Mouse (Mus musculus): ENCODE measurements at regions not wholly inside any gene's neighbourhood (a gene's known extent, or its start where the extent isn't known, plus 50 kb on each side); places are given as distances from the start of the nearest gene placed in this dataset.

- WGBS, result 46% methylated on average over 7 of the region's 7 CpGs
- H3K27me3 ChIP-seq, result no peaks in the 10 kb centered on the region
- no peak for ATAC-seq (ENCODE audit: insufficient number of reproducible peaks, insufficient read depth, low FRiP score, low TSS enrichment, low read depth)
Observed at GRCm38 (mm10) chr14:31945125-31945524, 83.7 kb upstream of the Galnt15 start.

GRCm38 (mm10) chr14:31946032-31946431 lies 82.8 kb upstream of the Galnt15 start:
- WGBS, result 42% methylated on average over 1 of the region's 1 CpGs

More at GRCm38 (mm10) chr14:31945125-31945524, 83.7 kb upstream of the Galnt15 start:
- H3K4me2 ChIP-seq, result no peak overlapping the region
- no peaks in the 10 kb centered on the region for H3K36me3 ChIP-seq
- no peak overlapping the region for H3K27ac ChIP-seq
- no peak overlapping the region for H3K9ac ChIP-seq
- no peaks in the 10 kb centered on the region for H3K9me3 ChIP-seq
- H3K4me1 ChIP-seq, result peaks cover 11% of the 10 kb centered on the region
- H3K4me3 ChIP-seq, result no peak overlapping the region

GRCm38 (mm10) chr14:31947246-31947645 lies 81.5 kb upstream of the Galnt15 start:
- Histone ChIP-seq H3K36me3 (no peaks in the 10 kb centered on the region), H3K4me2 (no peak overlapping the region), H3K4me3 (no peak overlapping the region), H3K9ac (no peak overlapping the region), H3K4me1 (peaks cover 11% of the 10 kb centered on the region), H3K9me3 (no peaks in the 10 kb centered on the region), H3K27me3 (no peaks in the 10 kb centered on the region), H3K27ac (no peak overlapping the region)
- no peak for ATAC-seq (ENCODE audit: insufficient number of reproducible peaks, insufficient read depth, low FRiP score, low TSS enrichment, low read depth)
- WGBS, result 50% methylated on average over 7 of the region's 7 CpGs

More at GRCm38 (mm10) chr14:31946032-31946431, 82.8 kb upstream of the Galnt15 start:
- no peak overlapping the region for H3K4me2 ChIP-seq
- no peak overlapping the region for H3K9ac ChIP-seq
- no peaks in the 10 kb centered on the region for H3K27me3 ChIP-seq
- no peaks in the 10 kb centered on the region for H3K36me3 ChIP-seq
- H3K27ac ChIP-seq, result no peak overlapping the region
- H3K9me3 ChIP-seq, result no peaks in the 10 kb centered on the region
- peaks cover 11% of the 10 kb centered on the region for H3K4me1 ChIP-seq
- H3K4me3 ChIP-seq, result no peak overlapping the region
- no peak for ATAC-seq (ENCODE audit: insufficient number of reproducible peaks, insufficient read depth, low FRiP score, low TSS enrichment, low read depth)

GRCm38 (mm10) chr14:31951894-31952293 lies 76.9 kb upstream of the Galnt15 start:
- no peak for ATAC-seq (ENCODE audit: insufficient number of reproducible peaks, insufficient read depth, low FRiP score, low TSS enrichment, low read depth)
- Histone ChIP-seq H3K9ac (no peak overlapping the region), H3K4me2 (no peak overlapping the region), H3K27ac (no peak overlapping the region), H3K9me3 (no peaks in the 10 kb centered on the region), H3K36me3 (no peaks in the 10 kb centered on the region), H3K4me1 (no peaks in the 10 kb centered on the region), H3K27me3 (no peaks in the 10 kb centered on the region), H3K4me3 (no peak overlapping the region)
- 76% methylated on average over 3 of the region's 3 CpGs for WGBS

DNA sequence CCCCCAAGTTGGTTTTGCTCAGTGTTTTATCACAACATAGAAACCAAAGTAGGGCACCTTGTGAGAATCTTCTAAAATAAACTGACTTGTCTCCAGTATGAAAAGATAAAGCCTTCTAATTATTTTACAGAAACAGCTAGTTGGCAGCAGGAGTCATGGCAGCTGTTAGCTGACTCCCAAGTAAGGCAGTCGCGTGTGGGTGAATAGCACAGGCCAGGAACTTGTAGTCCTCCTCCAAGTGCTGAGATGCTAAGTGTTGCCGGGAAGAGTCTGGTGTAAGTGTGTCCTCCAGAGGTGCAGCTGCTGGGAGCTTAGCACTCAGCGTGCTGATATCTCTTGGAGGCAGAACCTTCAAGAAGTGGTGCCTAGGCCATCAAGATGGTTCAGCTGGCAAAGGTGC lies 75.0 kb upstream of the Galnt15 start:
- no peaks in the 10 kb centered on the region for H3K27me3 ChIP-seq
- no peak overlapping the region for H3K9ac ChIP-seq
- H3K4me3 ChIP-seq, result no peak overlapping the region
- no peaks in the 10 kb centered on the region for H3K36me3 ChIP-seq
- 86% methylated on average over 4 of the region's 4 CpGs for WGBS
- H3K27ac ChIP-seq, result no peak overlapping the region
- no peaks in the 10 kb centered on the region for H3K9me3 ChIP-seq
- no peak for ATAC-seq (ENCODE audit: insufficient number of reproducible peaks, insufficient read depth, low FRiP score, low TSS enrichment, low read depth)
- no peak overlapping the region for H3K4me2 ChIP-seq
- H3K4me1 ChIP-seq, result no peaks in the 10 kb centered on the region

- Histone ChIP-seq H3K36me3 (no peaks in the 10 kb centered on the region), H3K4me1 (no peaks in the 10 kb centered on the region), H3K27me3 (no peaks in the 10 kb centered on the region), H3K9me3 (no peaks in the 10 kb centered on the region), H3K27ac (no peak overlapping the region), H3K4me2 (no peak overlapping the region), H3K4me3 (no peak overlapping the region), H3K9ac (no peak overlapping the region)
- no peak for ATAC-seq (ENCODE audit: insufficient number of reproducible peaks, insufficient read depth, low FRiP score, low TSS enrichment, low read depth)
- 7% methylated on average over 4 of the region's 4 CpGs for WGBS
Observed at GRCm38 (mm10) chr14:31954945-31955344, 73.8 kb upstream of the Galnt15 start.

- Histone ChIP-seq H3K4me3 (no peak overlapping the region), H3K4me1 (no peaks in the 10 kb centered on the region), H3K36me3 (no peaks in the 10 kb centered on the region), H3K27me3 (no peaks in the 10 kb centered on the region), H3K9me3 (no peaks in the 10 kb centered on the region), H3K4me2 (no peak overlapping the region), H3K27ac (no peak overlapping the region), H3K9ac (no peak overlapping the region)
- 80% methylated on average over 10 of the region's 10 CpGs for WGBS
- no peak for ATAC-seq (ENCODE audit: insufficient number of reproducible peaks, insufficient read depth, low FRiP score, low TSS enrichment, low read depth)
Observed at GRCm38 (mm10) chr14:31957211-31957638, 71.6 kb upstream of the Galnt15 start.

DNA sequence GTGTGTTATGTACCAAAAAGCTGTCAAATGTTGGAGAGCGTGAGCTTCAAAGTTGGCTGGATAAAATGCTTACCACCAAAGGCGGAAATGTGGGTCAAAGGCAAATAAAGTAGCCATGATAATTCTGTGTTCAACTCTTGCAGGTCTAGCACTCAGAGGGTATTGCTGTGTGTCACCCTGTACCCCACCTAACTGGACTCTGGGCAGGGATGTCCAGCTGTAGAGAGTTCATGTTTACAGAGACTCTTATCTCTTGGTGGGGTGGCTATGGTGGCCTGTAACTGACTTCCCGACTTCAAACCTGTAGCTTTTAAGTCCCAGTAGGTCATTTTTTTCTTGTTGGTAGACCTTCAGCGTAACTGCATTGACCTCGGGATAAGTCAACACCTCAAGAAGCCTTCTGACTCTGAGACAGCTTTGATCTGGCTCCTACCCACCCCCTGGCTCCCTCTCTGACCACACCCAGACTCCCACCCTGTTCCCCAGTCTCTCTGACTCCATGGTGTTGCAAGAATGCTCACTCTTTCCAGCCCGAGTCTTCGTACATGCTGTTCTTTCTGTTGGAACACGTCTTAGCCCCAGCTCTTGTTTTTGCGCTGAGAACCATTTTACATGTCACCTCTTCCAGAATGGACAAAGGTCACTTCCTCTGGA lies 68.5 kb upstream of the Galnt15 start:
- Histone ChIP-seq H3K36me3 (no peaks in the 10 kb centered on the region), H3K9me3 (no peaks in the 10 kb centered on the region), H3K27ac (no peak overlapping the region), H3K27me3 (no peaks in the 10 kb centered on the region), H3K4me3 (no peak overlapping the region), H3K9ac (no peak overlapping the region), H3K4me2 (no peak overlapping the region), H3K4me1 (peaks cover 16% of the 10 kb centered on the region)
- WGBS, result 91% methylated on average over 9 of the region's 9 CpGs
- no peak for ATAC-seq (ENCODE audit: insufficient number of reproducible peaks, insufficient read depth, low FRiP score, low TSS enrichment, low read depth)

- no peaks in the 10 kb centered on the region for H3K27me3 ChIP-seq
- ATAC-seq (ENCODE audit: insufficient number of reproducible peaks, insufficient read depth, low FRiP score, low TSS enrichment, low read depth), result no peak
- H3K4me1 ChIP-seq, result peaks cover 16% of the 10 kb centered on the region
- H3K36me3 ChIP-seq, result no peaks in the 10 kb centered on the region
- H3K4me3 ChIP-seq, result no peak overlapping the region
- no peaks in the 10 kb centered on the region for H3K9me3 ChIP-seq
- H3K9ac ChIP-seq, result no peak overlapping the region
- no peak overlapping the region for H3K4me2 ChIP-seq
- 78% methylated on average over 5 of the region's 5 CpGs for WGBS
- no peak overlapping the region for H3K27ac ChIP-seq
Observed at GRCm38 (mm10) chr14:31961442-31961841, 67.3 kb upstream of the Galnt15 start.

- Histone ChIP-seq H3K36me3 (no peaks in the 10 kb centered on the region), H3K4me3 (no peak overlapping the region), H3K9ac (no peak overlapping the region), H3K4me1 (peaks cover 16% of the 10 kb centered on the region), H3K4me2 (no peak overlapping the region), H3K9me3 (no peaks in the 10 kb centered on the region), H3K27me3 (no peaks in the 10 kb centered on the region), H3K27ac (no peak overlapping the region)
- ATAC-seq (ENCODE audit: insufficient number of reproducible peaks, insufficient read depth, low FRiP score, low TSS enrichment, low read depth), result no peak
- WGBS, result 44% methylated on average over 12 of the region's 12 CpGs
Observed at GRCm38 (mm10) chr14:31963131-31963911, 65.5 kb upstream of the Galnt15 start.

- no peak for ATAC-seq (ENCODE audit: insufficient number of reproducible peaks, insufficient read depth, low FRiP score, low TSS enrichment, low read depth)
- H3K4me1 ChIP-seq, result peaks cover 16% of the 10 kb centered on the region
- no peaks in the 10 kb centered on the region for H3K9me3 ChIP-seq
- no peaks in the 10 kb centered on the region for H3K36me3 ChIP-seq
- H3K9ac ChIP-seq, result no peak overlapping the region
- H3K27me3 ChIP-seq, result no peaks in the 10 kb centered on the region
- no peak overlapping the region for H3K4me2 ChIP-seq
- H3K4me3 ChIP-seq, result no peak overlapping the region
- H3K27ac ChIP-seq, result no peak overlapping the region
- WGBS, result 79% methylated on average over 2 of the region's 2 CpGs
Observed at GRCm38 (mm10) chr14:31964076-31964475, 64.7 kb upstream of the Galnt15 start.

- peaks cover 16% of the 10 kb centered on the region for H3K4me1 ChIP-seq
- WGBS, result 78% methylated on average over 4 of the region's 4 CpGs
- ATAC-seq (ENCODE audit: insufficient number of reproducible peaks, insufficient read depth, low FRiP score, low TSS enrichment, low read depth), result no peak
Observed at GRCm38 (mm10) chr14:31964831-31965230, 64.0 kb upstream of the Galnt15 start.

More at GRCm38 (mm10) chr14:31964831-31965230, 64.0 kb upstream of the Galnt15 start:
- no peaks in the 10 kb centered on the region for H3K36me3 ChIP-seq
- H3K27ac ChIP-seq, result no peak overlapping the region
- H3K27me3 ChIP-seq, result no peaks in the 10 kb centered on the region
- H3K9me3 ChIP-seq, result no peaks in the 10 kb centered on the region
- no peak overlapping the region for H3K4me2 ChIP-seq
- H3K4me3 ChIP-seq, result no peak overlapping the region
- no peak overlapping the region for H3K9ac ChIP-seq
